Mouse (Mus musculus): ENCODE data around the gene Ptpro.

Ptpro gene

GRCm38 (mm10) chr6:137497208-137497835 is 245.2 kb downstream of the Ptpro start:
- no peak for DNase-seq (ENCODE audit: low spot score)

- no peak for DNase-seq (ENCODE audit: low spot score)
These were observed 246.7 kb downstream of the Ptpro start for GRCm38 (mm10) chr6:137498781-137499180.

GRCm38 (mm10) chr6:137503009-137503408 is 250.9 kb downstream of the Ptpro start:
- DNase-seq (ENCODE audit: low spot score), result no peak

GRCm38 (mm10) chr6:137503462-137503861 is 251.3 kb downstream of the Ptpro start:
- no peak for DNase-seq (ENCODE audit: low spot score)

GRCm38 (mm10) chr6:137504052-137504451 is 251.9 kb downstream of the Ptpro start:
- DNase-seq (ENCODE audit: low spot score), result no peak

GRCm38 (mm10) chr6:137505555-137506227 is 253.6 kb downstream of the Ptpro start:
- no peak for DNase-seq (ENCODE audit: low spot score)

GRCm38 (mm10) chr6:137506563-137506962 is 254.4 kb downstream of the Ptpro start:
- no peak for DNase-seq (ENCODE audit: low spot score)

- no peak for DNase-seq (ENCODE audit: low spot score)
These were observed 256.8 kb downstream of the Ptpro start for GRCm38 (mm10) chr6:137508936-137509335.

GRCm38 (mm10) chr6:137509341-137510045 is 257.4 kb downstream of the Ptpro start:
- no peak for DNase-seq (ENCODE audit: low spot score)

GRCm38 (mm10) chr6:137512753-137513152 is 260.6 kb downstream of the Ptpro start:
- DNase-seq (ENCODE audit: low spot score), result no peak
